Mouse (Mus musculus) cerebellum, adult 2 months (tissue): ENCODE measurements around the gene Rnf5.

ENCODE experiments used
- CTCF ChIP-seq: fragments of 200-500 bp; IDR thresholded peaks from 2 replicates; pipeline ENCODE4 v1.5.1; 2011; ENCODE audit warnings: low read depth, mild to moderate bottlenecking, control low read depth, low read length, moderate library complexity, borderline replicate concordance; ENCODE audit not compliant: insufficient read depth
- POLR2A ChIP-seq: fragments of 200-500 bp; IDR thresholded peaks from 2 replicates; pipeline ENCODE4 v1.6.1; 2011; ENCODE audit warnings: low read length, control low read depth, borderline replicate concordance; ENCODE audit not compliant: insufficient read depth

DNA sequence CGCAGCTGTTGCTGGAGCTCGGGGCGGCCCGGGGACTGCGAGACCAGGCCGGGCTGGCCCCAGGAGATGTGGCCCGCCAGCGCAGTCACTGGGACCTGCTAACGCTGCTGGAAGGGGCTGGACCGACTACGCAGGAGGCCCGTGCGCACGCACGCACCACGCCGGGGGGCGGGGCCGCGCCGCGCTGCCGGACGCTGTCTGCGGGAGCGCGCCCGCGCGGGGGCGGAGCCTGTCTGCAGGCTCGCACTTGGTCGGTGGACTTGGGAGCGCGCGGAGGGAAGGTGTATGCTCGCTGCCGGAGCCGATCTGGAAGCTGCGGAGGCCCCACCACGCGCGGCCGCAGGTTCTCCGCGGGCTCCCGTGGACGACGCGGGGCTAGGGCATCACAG, 16.1 kb downstream of the Rnf5 start:
- TF ChIP-seq CTCF (no peak), POLR2A (peak; percentile 97)
